Mouse (Mus musculus): ENCODE measurements around the gene Col12a1.

Col12a1 gene

DNA sequence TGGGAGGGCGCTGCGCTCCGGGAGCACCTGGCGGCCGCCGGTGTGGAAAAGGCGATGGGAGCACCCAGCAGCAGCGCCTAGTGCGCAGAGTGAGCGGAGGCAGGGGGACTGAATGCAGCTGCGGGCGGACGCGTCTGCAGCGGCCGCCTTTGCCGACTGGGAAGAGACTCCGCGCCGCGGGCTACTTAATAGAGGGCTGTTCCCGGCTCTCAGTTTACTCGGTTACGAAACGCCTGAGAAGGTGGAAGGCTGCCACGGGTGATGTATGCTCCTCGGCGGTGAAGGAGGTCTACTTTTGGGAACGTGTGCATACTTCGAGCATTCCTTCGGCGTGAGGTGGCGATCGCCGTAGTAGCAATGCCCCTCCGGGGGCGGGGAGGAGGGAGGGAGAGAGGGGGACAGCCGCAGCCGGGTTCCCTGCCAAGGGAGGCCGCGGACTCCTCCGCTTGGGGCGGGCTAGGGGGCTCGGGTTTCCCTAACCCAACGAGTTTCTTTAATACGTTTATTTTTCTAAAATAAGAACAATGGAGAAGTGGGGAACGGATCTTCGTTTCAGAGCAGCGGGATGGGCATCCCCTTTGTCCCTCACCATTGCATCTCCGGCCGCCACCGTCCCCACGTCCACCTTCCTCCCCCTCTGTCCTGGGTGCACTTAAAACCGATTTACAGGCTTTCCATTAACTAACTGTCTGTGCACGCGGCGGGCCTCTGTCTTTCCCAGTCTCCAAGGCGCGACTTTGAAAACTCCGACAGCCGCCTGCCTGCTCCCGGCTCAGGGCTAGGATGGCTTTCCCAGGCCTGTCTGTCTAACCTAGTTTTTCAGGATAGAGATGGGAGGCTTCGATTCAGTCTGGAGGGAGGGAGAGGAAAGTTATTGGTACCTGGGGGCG lies at the start of gene Col12a1:
Gene Col12a1, minus strand, starts transcription at position 351 of the 890 bp plus-strand sequence.
- in situ Hi-C loops (cut with MboI, MseI): no loop called here

DNA sequence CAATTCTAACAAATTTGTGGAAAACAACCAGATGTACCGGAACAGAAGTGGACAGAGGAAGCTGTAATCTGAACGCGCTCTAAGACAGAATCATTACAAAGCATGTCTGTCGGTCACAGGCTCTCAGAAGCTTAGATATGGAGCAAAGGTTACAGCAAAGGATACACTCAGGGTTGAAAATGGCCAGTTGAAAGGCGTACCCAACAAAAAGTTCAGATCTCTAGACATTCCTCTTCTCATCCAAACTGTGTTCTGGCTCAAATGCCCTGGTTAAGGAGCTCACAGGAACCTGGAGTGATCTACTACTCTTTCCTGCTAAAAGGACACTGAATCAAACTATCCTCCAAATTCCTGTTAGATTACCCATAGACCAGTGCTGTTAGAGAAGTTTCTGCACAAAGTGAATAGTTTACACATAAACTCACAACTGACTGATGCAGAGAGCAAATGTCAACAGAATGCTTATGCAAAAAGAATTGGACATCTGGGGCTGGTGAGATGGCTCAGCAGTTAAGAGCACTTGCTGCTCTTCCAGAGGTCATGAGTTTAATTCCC lies 48.4 kb upstream of the Col12a1 start:
- in situ Hi-C loops (cut with MboI, MseI): no loop called here

- in situ Hi-C loops (cut with MboI, MseI): no loop called here
Observed at GRCm38 (mm10) chr9:79765329-79765728, 46.7 kb upstream of the Col12a1 start.

DNA sequence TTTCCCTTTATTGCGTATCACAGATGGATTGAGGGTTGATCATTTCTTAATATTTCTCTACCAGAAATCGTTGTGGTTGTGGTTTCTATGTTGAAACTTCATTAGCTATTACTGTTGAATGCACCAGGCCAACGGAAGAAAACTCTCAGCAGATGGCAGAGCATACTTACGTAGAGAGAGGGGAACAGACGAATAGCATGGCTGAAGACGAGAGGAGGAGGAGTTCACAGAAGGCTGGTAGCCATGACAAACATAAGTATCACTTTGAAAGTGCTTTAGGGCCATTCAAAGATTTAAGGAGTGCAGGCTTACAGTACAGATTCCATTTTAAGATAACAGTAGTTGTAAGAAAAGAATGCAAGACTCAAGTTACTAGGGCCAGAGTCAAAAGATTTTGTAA lies 43.9 kb upstream of the Col12a1 start:
- in situ Hi-C loops (cut with MboI, MseI): no loop called here

DNA sequence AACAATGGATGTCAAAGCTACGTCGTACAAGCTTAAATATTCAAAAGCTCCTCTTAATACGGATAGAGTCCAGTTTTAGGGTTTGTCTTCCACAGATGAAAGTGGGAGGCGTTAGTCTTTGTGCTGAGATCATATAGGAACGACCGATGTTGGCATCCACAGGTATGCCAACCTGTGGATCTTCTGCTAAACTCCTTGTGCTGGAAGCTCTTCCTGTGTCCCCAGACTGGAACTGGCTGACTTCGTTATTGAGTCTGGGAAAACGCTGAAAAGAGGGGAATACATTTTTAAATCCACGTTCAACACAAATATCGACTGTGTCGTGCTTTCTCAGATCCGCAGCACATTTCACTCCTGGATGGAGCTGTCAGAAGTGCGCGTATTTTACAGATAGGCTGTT lies 41.4 kb upstream of the Col12a1 start:
- in situ Hi-C loops (cut with MboI, MseI): no loop called here

DNA sequence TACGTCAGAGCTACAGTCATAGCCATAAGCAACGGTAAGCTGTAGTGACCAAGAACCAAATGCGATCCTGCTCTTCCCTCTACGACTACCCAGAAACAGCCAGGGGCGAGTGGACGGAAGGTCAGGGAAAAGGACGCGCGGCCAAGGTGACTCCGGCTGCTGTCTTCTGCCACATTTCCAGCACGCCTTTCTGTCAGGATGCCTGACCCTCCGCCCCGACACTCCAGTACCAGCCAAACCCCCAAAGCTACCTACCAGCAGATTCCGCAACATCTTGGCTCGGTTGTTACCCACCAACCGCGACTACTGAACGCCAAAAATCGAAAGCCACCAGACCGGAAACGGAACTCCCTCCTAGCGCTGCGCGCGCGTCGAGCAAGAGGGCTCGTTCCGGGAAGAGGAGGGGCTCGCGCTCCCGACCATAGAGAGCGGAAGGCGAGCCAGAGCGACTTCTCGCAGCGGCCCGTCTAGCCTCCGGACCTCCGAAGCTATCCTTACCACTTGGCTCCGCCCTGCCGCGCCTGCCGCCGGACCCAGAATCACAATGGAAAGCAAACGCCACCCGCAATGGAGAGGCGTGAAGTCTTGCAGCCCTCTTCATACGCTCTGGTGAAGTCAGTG lies 40.9 kb upstream of the Col12a1 start, which contains the start of gene Cox7a2:
Gene Cox7a2, minus strand, starts transcription at position 494 of the 621 bp plus-strand sequence.
- in situ Hi-C loops (cut with MboI, MseI): loop anchor here (5.0 kb wide), 1 partner anchor 33 kb away; the partner anchor contains the start of gene Tmem30a

GRCm38 (mm10) chr9:79755311-79755710 lies 36.7 kb upstream of the Col12a1 start:
- in situ Hi-C loops (cut with MboI, MseI): loop anchor here (5.0 kb wide), 1 partner anchor 37 kb away; the partner anchor contains the start of gene Tmem30a

DNA sequence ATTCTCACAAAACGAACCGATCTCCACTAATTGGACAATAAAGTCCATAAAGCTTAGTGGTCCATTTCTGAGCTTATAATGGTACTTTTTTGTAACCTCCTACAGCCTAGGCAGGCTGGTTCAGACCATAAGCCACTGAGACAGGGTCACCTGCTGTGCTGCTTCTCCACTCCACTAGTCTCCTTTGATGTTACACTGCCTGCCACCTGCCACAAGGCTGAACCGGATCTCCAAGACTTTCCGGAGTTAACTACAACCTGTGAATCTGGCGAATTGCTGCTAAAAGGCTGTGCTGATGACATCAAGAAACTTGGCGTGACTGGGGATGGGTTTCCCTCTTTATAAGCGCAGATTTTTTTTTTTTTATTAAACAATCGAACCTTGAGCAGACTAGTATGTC lies 33.2 kb upstream of the Col12a1 start:
- in situ Hi-C loops (cut with MboI, MseI): no loop called here

- in situ Hi-C loops (cut with MboI, MseI): no loop called here
Observed at GRCm38 (mm10) chr9:79750709-79751108, 32.1 kb upstream of the Col12a1 start.

GRCm38 (mm10) chr9:79745036-79745435 lies 26.4 kb upstream of the Col12a1 start:
- in situ Hi-C loops (cut with MboI, MseI): no loop called here

GRCm38 (mm10) chr9:79735608-79736007 lies 17.0 kb upstream of the Col12a1 start:
- in situ Hi-C loops (cut with MboI, MseI): no loop called here

GRCm38 (mm10) chr9:79730301-79730700 lies 11.7 kb upstream of the Col12a1 start:
- in situ Hi-C loops (cut with MboI, MseI): no loop called here

- in situ Hi-C loops (cut with MboI, MseI): loop anchor here (5.0 kb wide), 1 partner anchor 951 kb away; no protein-coding TSS in a partner anchor
Observed at GRCm38 (mm10) chr9:79723090-79723489, 4.5 kb upstream of the Col12a1 start.

- in situ Hi-C loops (cut with MboI, MseI): loop anchor here (5.0 kb wide), 1 partner anchor 949 kb away; no protein-coding TSS in a partner anchor
Observed at GRCm38 (mm10) chr9:79721056-79721455, 2.4 kb upstream of the Col12a1 start.

DNA sequence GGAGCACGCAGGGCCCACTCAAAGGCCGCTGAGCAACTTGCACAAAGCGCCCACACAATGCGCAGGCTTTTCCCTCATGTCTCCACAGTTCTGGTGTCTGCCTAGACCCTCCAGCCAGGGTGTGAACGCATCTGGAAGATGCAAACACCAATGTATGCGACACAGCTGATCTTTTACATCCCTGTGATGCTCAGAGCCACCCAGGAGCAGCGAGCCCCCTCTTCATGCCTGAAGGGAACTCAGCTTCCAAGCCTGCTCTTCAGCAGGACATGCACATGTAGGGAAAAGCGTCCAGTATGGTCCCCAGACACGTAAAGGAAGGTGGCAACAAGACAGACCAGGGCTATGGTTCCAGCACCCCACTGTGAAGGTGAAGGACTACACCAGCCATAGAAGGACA lies 1.5 kb upstream of the Col12a1 start:
- in situ Hi-C loops (cut with MboI, MseI): loop anchor here (5.0 kb wide), 1 partner anchor 948 kb away; no protein-coding TSS in a partner anchor

DNA sequence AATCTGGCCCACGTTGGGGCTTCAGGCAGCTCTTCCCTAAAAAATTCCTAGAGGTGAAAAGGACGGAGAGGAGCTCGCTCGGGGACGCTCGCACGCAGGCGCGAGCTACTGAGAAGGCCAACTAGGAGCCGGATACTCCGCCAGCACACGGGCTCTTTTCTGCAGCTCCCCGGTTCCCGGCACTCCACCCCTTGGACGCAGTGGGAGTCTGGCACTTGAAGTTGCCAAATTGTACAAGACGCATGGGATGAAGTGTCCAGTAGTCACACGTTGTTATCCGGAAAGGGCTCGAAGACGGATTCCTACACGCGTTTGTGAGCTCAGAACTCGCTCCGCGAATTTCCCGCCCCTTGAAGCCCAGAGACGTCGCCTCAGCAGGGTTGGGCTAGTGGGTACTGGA lies 820 bp upstream of the Col12a1 start:
- in situ Hi-C loops (cut with MboI, MseI): no loop called here

DNA sequence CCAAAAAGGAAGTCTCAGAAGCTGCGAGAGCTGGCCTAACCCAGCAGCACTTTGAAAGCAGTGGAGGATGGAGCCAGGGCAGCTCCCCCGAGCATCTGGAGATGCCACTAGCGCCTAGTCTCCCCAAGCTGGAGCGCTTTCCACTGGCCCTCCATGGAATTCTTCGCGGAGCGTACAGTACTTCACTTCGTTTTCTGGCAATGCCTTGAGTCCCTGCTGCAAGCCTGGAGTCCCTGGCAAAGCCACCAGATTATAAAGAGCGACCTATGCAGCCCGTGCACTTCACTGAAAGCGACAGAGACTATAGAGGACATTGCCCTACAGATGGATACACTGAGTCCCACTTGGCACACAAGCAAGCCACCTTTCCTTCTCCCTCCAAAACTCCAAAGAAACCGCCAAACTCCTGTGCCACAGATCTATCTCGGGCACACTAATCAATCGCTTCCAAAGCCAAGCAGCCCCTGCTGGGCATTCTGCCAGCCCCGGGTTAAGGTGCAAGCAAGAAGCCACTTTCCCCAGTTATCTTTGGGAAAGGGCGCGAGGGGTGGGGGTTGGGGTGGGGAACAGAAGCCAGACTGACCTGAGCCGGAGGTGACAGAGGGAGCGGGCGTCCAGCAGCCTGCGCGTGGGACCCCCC lies 675 bp downstream of the Col12a1 start:
- in situ Hi-C loops (cut with MboI, MseI): no loop called here

- in situ Hi-C loops (cut with MboI, MseI): no loop called here
Observed at GRCm38 (mm10) chr9:79716909-79717835, 1.5 kb downstream of the Col12a1 start.

GRCm38 (mm10) chr9:79716496-79716895 lies 2.1 kb downstream of the Col12a1 start:
- in situ Hi-C loops (cut with MboI, MseI): no loop called here

- in situ Hi-C loops (cut with MboI, MseI): no loop called here
Observed at GRCm38 (mm10) chr9:79714471-79715045, 4.1 kb downstream of the Col12a1 start.

Measured in T-helper 2 cell (primary cell).